Mouse (Mus musculus) heart, embryonic 13.5 days (tissue): ENCODE measurements around the gene Ppp1r1b. TPM values are rescaled to one million over a fixed set of nuclear protein-coding genes. Genes with fewer than 3 reads are reported as not detected.

ENCODE experiments used
- ATAC-seq: fragments of 200-750 bp; cut with Nextera tagmentation; 2 replicates; pipeline ENCODE4 v1.8.0; 2017; ENCODE audit warnings: moderate TSS enrichment; ENCODE audit not compliant: insufficient number of reproducible peaks, low FRiP score, low TSS enrichment; ENCODE audit errors: extremely low read depth
- H3K27ac ChIP-seq: fragments of 300-500 bp; sonication (generic); replicated peaks from 2 replicates; pipeline ENCODE4 v1.5.1; 2015; ENCODE audit warnings: moderate library complexity, mild to moderate bottlenecking, inconsistent platforms
- H3K27me3 ChIP-seq: fragments of 300-500 bp; sonication (generic); replicated peaks from 2 replicates; pipeline ENCODE4 v1.6.1; 2015; ENCODE audit warnings: mild to moderate bottlenecking, inconsistent platforms
- H3K36me3 ChIP-seq: fragments of 300-500 bp; sonication (generic); 2 replicates; pipeline ENCODE4 v1.6.1; 2015; ENCODE audit warnings: mild to moderate bottlenecking, inconsistent platforms
- H3K4me1 ChIP-seq: fragments of 300-500 bp; sonication (generic); 2 replicates; pipeline ENCODE4 v1.6.1; 2015; ENCODE audit warnings: inconsistent platforms
- H3K4me2 ChIP-seq: fragments of 300-500 bp; sonication (generic); 2 replicates; pipeline ENCODE4 v1.6.1; 2015; ENCODE audit warnings: inconsistent platforms, mild to moderate bottlenecking, moderate library complexity
- H3K4me3 ChIP-seq: fragments of 300-500 bp; sonication (generic); 2 replicates; pipeline ENCODE4 v1.5.1; 2015; ENCODE audit warnings: moderate library complexity, mild to moderate bottlenecking, inconsistent platforms
- H3K9ac ChIP-seq: fragments of 300-500 bp; sonication (generic); 2 replicates; pipeline ENCODE4 v1.6.1; 2015; ENCODE audit warnings: inconsistent platforms, mild to moderate bottlenecking, moderate library complexity
- H3K9me3 ChIP-seq: fragments of 300-500 bp; sonication (generic); 2 replicates; pipeline ENCODE4 v1.6.1; 2016; ENCODE audit warnings: inconsistent platforms
- WGBS: fragments of 180-500 bp; shearing (Covaris S2); methylation state at CpG from one replicate; pipeline ENCODE4 v1.1.7; 2015; ENCODE audit warnings: mixed read lengths; 5-methylcytosine and 5-hydroxymethylcytosine counted together
- polyA plus RNA-seq: library from polyadenylated mRNA; unstranded; fragments of >200 nt; fragmentation: Nextera tagmentation; extraction: Ambion mirVana; gene quantifications from 2 replicates; pipeline ENCODE4 v1.2.1, GENCODE M21; 2015

Gene Ppp1r1b
- polyA plus RNA-seq, 1 experiment from 2014 or later = 40.5 TPM

GRCm38 (mm10) chr11:98321677-98322003 lies 26.6 kb upstream of the Ppp1r1b start:
- Histone ChIP-seq H3K9ac (no peak overlapping the region), H3K36me3 (no peaks in the 10 kb centered on the region), H3K27ac (no peak overlapping the region), H3K9me3 (no peaks in the 10 kb centered on the region), H3K4me2 (no peak overlapping the region), H3K4me3 (no peak overlapping the region), H3K4me1 (no peaks in the 10 kb centered on the region), H3K27me3 (peaks cover 100% of the 10 kb centered on the region)
- 14% methylated on average over 5 of the region's 5 CpGs for WGBS
- no peak for ATAC-seq

GRCm38 (mm10) chr11:98322159-98322558 lies 26.0 kb upstream of the Ppp1r1b start:
- peaks cover 100% of the 10 kb centered on the region for H3K27me3 ChIP-seq
- no peak overlapping the region for H3K27ac ChIP-seq
- no peak overlapping the region for H3K9ac ChIP-seq
- no peaks in the 10 kb centered on the region for H3K9me3 ChIP-seq
- H3K4me2 ChIP-seq = no peak overlapping the region
- H3K4me3 ChIP-seq = no peak overlapping the region
- no peak for ATAC-seq
- H3K36me3 ChIP-seq = no peaks in the 10 kb centered on the region
- WGBS = 15% methylated on average over 1 of the region's 1 CpGs
- peaks cover 4% of the 10 kb centered on the region for H3K4me1 ChIP-seq

GRCm38 (mm10) chr11:98323136-98323866 lies 24.9 kb upstream of the Ppp1r1b start:
- Histone ChIP-seq H3K27ac (no peak overlapping the region), H3K4me2 (no peak overlapping the region), H3K9ac (no peak overlapping the region), H3K4me3 (no peak overlapping the region), H3K27me3 (peaks cover 100% of the 10 kb centered on the region), H3K9me3 (no peaks in the 10 kb centered on the region), H3K36me3 (no peaks in the 10 kb centered on the region), H3K4me1 (peaks cover 16% of the 10 kb centered on the region)
- 4% methylated on average over 10 of the region's 10 CpGs for WGBS
- ATAC-seq = no peak

GRCm38 (mm10) chr11:98323933-98324332 lies 24.3 kb upstream of the Ppp1r1b start:
- Histone ChIP-seq H3K27me3 (peaks cover 100% of the 10 kb centered on the region), H3K27ac (no peak overlapping the region), H3K9ac (no peak overlapping the region), H3K36me3 (no peaks in the 10 kb centered on the region), H3K4me2 (no peak overlapping the region), H3K4me3 (no peak overlapping the region), H3K9me3 (no peaks in the 10 kb centered on the region), H3K4me1 (peaks cover 21% of the 10 kb centered on the region)
- WGBS = 2% methylated on average over 9 of the region's 9 CpGs
- no peak for ATAC-seq

GRCm38 (mm10) chr11:98325191-98325820 lies 22.9 kb upstream of the Ppp1r1b start:
- Histone ChIP-seq H3K4me2 (no peak overlapping the region), H3K9me3 (no peaks in the 10 kb centered on the region), H3K4me3 (no peak overlapping the region), H3K4me1 (peaks cover 21% of the 10 kb centered on the region), H3K27me3 (peaks cover 100% of the 10 kb centered on the region), H3K36me3 (no peaks in the 10 kb centered on the region), H3K27ac (no peak overlapping the region), H3K9ac (no peak overlapping the region)
- 10% methylated on average over 14 of the region's 14 CpGs for WGBS
- no peak for ATAC-seq

GRCm38 (mm10) chr11:98325821-98326218 lies 22.4 kb upstream of the Ppp1r1b start:
- Histone ChIP-seq H3K27me3 (peaks cover 100% of the 10 kb centered on the region), H3K9ac (no peak overlapping the region), H3K9me3 (no peaks in the 10 kb centered on the region), H3K27ac (no peak overlapping the region), H3K4me3 (no peak overlapping the region), H3K36me3 (no peaks in the 10 kb centered on the region), H3K4me1 (peaks cover 21% of the 10 kb centered on the region), H3K4me2 (no peak overlapping the region)
- ATAC-seq = no peak
- 2% methylated on average over 22 of the region's 22 CpGs for WGBS

GRCm38 (mm10) chr11:98326741-98327135 lies 21.5 kb upstream of the Ppp1r1b start:
- H3K4me3 ChIP-seq = peak overlapping the region; percentile 44
- peaks cover 100% of the 10 kb centered on the region for H3K27me3 ChIP-seq
- peaks cover 21% of the 10 kb centered on the region for H3K4me1 ChIP-seq
- peak overlapping the region; percentile 64 for H3K4me2 ChIP-seq
- H3K36me3 ChIP-seq = no peaks in the 10 kb centered on the region
- H3K27ac ChIP-seq = no peak overlapping the region
- ATAC-seq = no peak
- H3K9me3 ChIP-seq = no peaks in the 10 kb centered on the region
- WGBS = under 1% methylated on average over 19 of the region's 19 CpGs
- H3K9ac ChIP-seq = no peak overlapping the region

- Histone ChIP-seq H3K4me2 (peak overlapping the region; percentile 64), H3K27ac (no peak overlapping the region), H3K4me1 (peaks cover 21% of the 10 kb centered on the region), H3K27me3 (peaks cover 100% of the 10 kb centered on the region), H3K4me3 (peak overlapping the region; percentile 44), H3K36me3 (no peaks in the 10 kb centered on the region), H3K9me3 (no peaks in the 10 kb centered on the region; the same call in 1 of the 2 replicates), H3K9ac (no peak overlapping the region)
- ATAC-seq = no peak
- under 1% methylated on average over 97 of the region's 97 CpGs for WGBS
These were observed 20.8 kb upstream of the Ppp1r1b start for GRCm38 (mm10) chr11:98327136-98328030.

- Histone ChIP-seq H3K9ac (peak overlapping the region; percentile 47; the same call in 1 of the 2 replicates), H3K4me1 (peaks cover 21% of the 10 kb centered on the region), H3K27ac (no peak overlapping the region), H3K4me2 (peak overlapping the region; percentile 64), H3K27me3 (peaks cover 100% of the 10 kb centered on the region), H3K9me3 (no peaks in the 10 kb centered on the region; the same call in 1 of the 2 replicates), H3K36me3 (no peaks in the 10 kb centered on the region), H3K4me3 (peak overlapping the region; percentile 44)
- 0% methylated on average over 22 of the region's 35 CpGs for WGBS
- no peak for ATAC-seq
These were observed 20.2 kb upstream of the Ppp1r1b start for GRCm38 (mm10) chr11:98328031-98328370.

GRCm38 (mm10) chr11:98328371-98329069 lies 19.7 kb upstream of the Ppp1r1b start:
- H3K27me3 ChIP-seq = peaks cover 100% of the 10 kb centered on the region
- H3K9me3 ChIP-seq = no peaks in the 10 kb centered on the region; the same call in 1 of the 2 replicates
- peak overlapping the region; percentile 47; the same call in 1 of the 2 replicates for H3K9ac ChIP-seq
- WGBS = under 1% methylated on average over 47 of the region's 56 CpGs
- peak overlapping the region; percentile 64 for H3K4me2 ChIP-seq
- H3K4me3 ChIP-seq = peak overlapping the region; percentile 44
- H3K36me3 ChIP-seq = no peaks in the 10 kb centered on the region
- no peak for ATAC-seq
- H3K4me1 ChIP-seq = peaks cover 21% of the 10 kb centered on the region
- H3K27ac ChIP-seq = no peak overlapping the region
